Mouse (Mus musculus) colon, adult 2 months (tissue): ENCODE data around the gene Itih4. TPM values are rescaled to one million over a fixed set of nuclear protein-coding genes. Genes with fewer than 3 reads are reported as not detected.

Source experiments
- polyA plus RNA-seq: library from polyadenylated mRNA; depleted of rRNA; stranded (reverse); fragments of >200 nt; gene quantifications from 2 replicates; pipeline ENCODE4 v1.2.3, GENCODE M21; 2012; rRNA removed

Itih4 gene
- 0.60 TPM in 1 of 2 replicates, not detected in the other for polyA plus RNA-seq

GRCm38 (mm10) chr14:30886204-30886603, at the start of gene Itih4:
TSS of gene Itih4 (plus strand) at chr14:30886476.

DNA sequence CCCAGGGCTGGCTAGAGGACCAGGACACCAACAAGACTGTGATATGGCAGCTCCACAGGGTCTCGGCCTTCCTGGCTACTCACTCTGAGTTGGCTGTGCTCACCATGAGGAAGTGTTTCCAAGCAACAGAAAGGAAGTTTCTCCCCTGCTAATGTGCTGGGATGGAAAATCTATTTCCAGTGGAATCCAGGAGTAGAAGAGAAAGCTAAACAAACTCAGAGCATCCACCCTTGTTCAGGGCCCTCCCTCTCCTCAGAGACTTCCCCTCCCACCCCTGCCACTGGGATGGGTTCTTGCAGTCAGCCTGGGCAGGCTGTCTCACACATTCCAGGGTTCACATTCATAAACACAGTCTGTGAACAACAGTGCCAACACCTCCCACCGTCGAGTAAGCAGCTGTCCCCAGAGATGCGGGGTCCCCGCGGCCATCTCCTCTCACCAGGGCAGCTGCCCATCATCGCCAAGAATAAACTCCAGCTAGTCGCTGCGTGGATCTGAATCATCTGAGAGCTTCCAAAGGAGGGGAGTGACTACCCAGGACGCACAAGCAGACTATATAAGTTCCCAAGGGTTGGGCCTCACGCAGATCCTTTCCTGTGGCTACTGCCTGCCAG, 7.2 kb upstream of the Itih4 start, which contains the start of gene Mustn1:
TSS of gene Mustn1 (plus strand) at position 243 of the 614 bp plus-strand sequence.

DNA sequence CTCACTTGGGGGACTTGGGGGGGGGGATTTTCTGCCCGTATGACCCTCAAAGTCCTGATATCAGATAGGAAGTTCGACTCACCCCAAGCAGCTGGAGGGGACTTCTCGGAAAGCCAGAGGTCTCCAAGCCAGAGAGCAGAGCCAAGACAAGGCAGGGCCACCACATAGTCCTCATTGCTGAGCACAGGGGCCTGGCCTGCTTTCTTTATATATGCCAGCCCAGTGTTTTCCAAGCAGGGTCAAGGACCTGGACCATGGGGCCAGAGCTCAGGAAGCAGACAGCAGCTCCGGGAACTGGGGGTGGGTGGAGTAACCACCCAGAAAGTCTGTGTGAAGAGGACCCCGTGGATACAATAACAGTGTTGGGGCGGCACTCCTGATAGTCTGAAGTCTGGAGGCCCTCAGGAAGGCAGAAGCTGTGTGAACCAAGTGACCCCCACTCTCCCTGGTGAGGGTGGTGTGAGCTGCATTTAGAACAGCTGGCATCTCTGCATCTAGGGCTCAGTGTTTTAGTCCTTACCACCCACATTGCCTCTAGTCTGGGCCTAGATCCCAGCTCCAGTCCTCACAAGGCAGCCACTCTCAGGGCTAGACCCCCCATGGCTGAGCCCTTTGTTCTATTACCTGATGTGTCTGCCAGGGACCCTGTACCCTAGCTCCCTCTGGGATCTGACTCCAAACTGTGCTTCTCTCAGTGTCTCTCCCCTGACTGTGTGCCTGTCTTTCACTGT, 37.3 kb downstream of the Itih4 start, which contains the start of gene Itih3:
TSS of gene Itih3 (minus strand) at position 386 of the 731 bp plus-strand sequence.

DNA sequence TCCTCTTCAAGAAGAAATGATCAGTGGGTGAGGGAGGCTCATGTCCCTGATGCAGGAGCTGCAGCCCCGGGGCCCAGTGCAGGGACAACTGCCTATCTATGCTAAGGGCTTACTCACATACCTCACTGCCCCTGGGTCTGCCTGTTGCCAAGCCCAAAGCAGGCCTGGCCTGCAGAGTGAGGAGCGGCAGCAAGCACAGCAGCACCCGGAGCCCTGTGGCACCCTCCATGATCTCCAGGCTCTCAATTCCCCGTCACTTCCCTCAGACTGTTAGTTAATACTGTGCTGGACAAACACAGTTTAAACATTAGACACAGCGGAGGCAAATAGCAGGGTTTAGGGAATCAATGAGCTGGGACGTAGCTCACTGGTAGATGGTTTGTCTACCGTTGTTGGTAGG, 56.8 kb downstream of the Itih4 start, which contains the start of gene Itih1:
TSS of gene Itih1 (minus strand) at position 252 of the 400 bp plus-strand sequence.

GRCm38 (mm10) chr14:30951154-30951825, 65.0 kb downstream of the Itih4 start, which contains the start of gene Nek4:
TSS of gene Nek4 (plus strand) at chr14:30951377.

Other genes with a start within 250 kb of the Itih4 start
- gene Rft1, start 232.1 kb upstream of the Itih4 start, polyA plus RNA-seq: 8.1 and 10.5 TPM in 2 replicates
- 0.70 and 0.90 TPM in 2 replicates for gene Sfmbt1, start 171.6 kb upstream of the Itih4 start, polyA plus RNA-seq
- gene Tmem110, start 60.9 kb upstream of the Itih4 start, polyA plus RNA-seq: 24.0 and 38.1 TPM in 2 replicates
- gene Mustn1, start 7.3 kb upstream of the Itih4 start, polyA plus RNA-seq: 78.7 and 81.0 TPM in 2 replicates
- gene Itih3, start 37.3 kb downstream of the Itih4 start, polyA plus RNA-seq: 0.21 and 1.00 TPM in 2 replicates
- 0.05 TPM in 1 of 2 replicates, not detected in the other for gene Itih1, start 56.8 kb downstream of the Itih4 start, polyA plus RNA-seq
- gene Nek4, start 64.9 kb downstream of the Itih4 start, polyA plus RNA-seq: 2.4 and 3.1 TPM in 2 replicates
- 7.9 and 9.6 TPM in 2 replicates for gene Glt8d1, start 114.9 kb downstream of the Itih4 start, polyA plus RNA-seq
- 62.1 and 85.8 TPM in 2 replicates for gene Spcs1, start 115.2 kb downstream of the Itih4 start, polyA plus RNA-seq
- 9.8 and 13.3 TPM in 2 replicates for gene Pbrm1, start 132.7 kb downstream of the Itih4 start, polyA plus RNA-seq
- gene Gnl3, start 132.7 kb downstream of the Itih4 start, polyA plus RNA-seq: 5.5 and 9.0 TPM in 2 replicates
- gene Smim4, start 242.5 kb downstream of the Itih4 start, polyA plus RNA-seq: 36.4 and 39.8 TPM in 2 replicates
- gene Nt5dc2, start 244.6 kb downstream of the Itih4 start, polyA plus RNA-seq: 25.4 and 26.3 TPM in 2 replicates